Mouse (Mus musculus): ENCODE data around the gene Myh9.
"Not testable (repeated sequence)": the region's sequence is repeated elsewhere in the genome, so short reads cannot be mapped to it uniquely, and the experiment has no call there.

Myh9 gene

GRCm38 (mm10) chr15:77868340-77868739 lies 26.4 kb upstream of the Myh9 start:
- DNase-seq (ENCODE audit: extremely low spot score, low read depth, low spot score), result no peak

- DNase-seq (ENCODE audit: extremely low spot score, low read depth, low spot score), result not testable (repeated sequence)
These were observed 25.4 kb upstream of the Myh9 start for GRCm38 (mm10) chr15:77867231-77867968.

GRCm38 (mm10) chr15:77866583-77867220 lies 24.7 kb upstream of the Myh9 start:
- DNase-seq (ENCODE audit: extremely low spot score, low read depth, low spot score), result no peak

- no peak for DNase-seq (ENCODE audit: extremely low spot score, low read depth, low spot score)
These were observed 22.2 kb upstream of the Myh9 start for GRCm38 (mm10) chr15:77864063-77864758.

- no peak for DNase-seq (ENCODE audit: extremely low spot score, low read depth, low spot score)
These were observed 21.3 kb upstream of the Myh9 start for GRCm38 (mm10) chr15:77862991-77863972.

- DNase-seq (ENCODE audit: extremely low spot score, low read depth, low spot score), result no peak
These were observed 18.2 kb upstream of the Myh9 start for GRCm38 (mm10) chr15:77860081-77860665.

- no peak for DNase-seq (ENCODE audit: extremely low spot score, low read depth, low spot score)
These were observed 15.7 kb upstream of the Myh9 start for GRCm38 (mm10) chr15:77857662-77858156.

- no peak for DNase-seq (ENCODE audit: extremely low spot score, low read depth, low spot score)
These were observed 14.6 kb upstream of the Myh9 start for GRCm38 (mm10) chr15:77856541-77856940.

- DNase-seq (ENCODE audit: extremely low spot score, low read depth, low spot score), result no peak
These were observed 13.3 kb upstream of the Myh9 start for GRCm38 (mm10) chr15:77855301-77855700.

GRCm38 (mm10) chr15:77852001-77852400 lies 10.0 kb upstream of the Myh9 start:
- DNase-seq (ENCODE audit: extremely low spot score, low read depth, low spot score), result no peak

- no peak for DNase-seq (ENCODE audit: extremely low spot score, low read depth, low spot score)
These were observed 9.2 kb upstream of the Myh9 start for GRCm38 (mm10) chr15:77851136-77851535.

GRCm38 (mm10) chr15:77849572-77850229 lies 7.7 kb upstream of the Myh9 start:
- DNase-seq (ENCODE audit: extremely low spot score, low read depth, low spot score), result no peak

GRCm38 (mm10) chr15:77849039-77849436 lies 7.1 kb upstream of the Myh9 start:
- no peak for DNase-seq (ENCODE audit: extremely low spot score, low read depth, low spot score)

GRCm38 (mm10) chr15:77848415-77849038 lies 6.6 kb upstream of the Myh9 start:
- no peak for DNase-seq (ENCODE audit: extremely low spot score, low read depth, low spot score)

GRCm38 (mm10) chr15:77847826-77848225 lies 5.9 kb upstream of the Myh9 start:
- no peak for DNase-seq (ENCODE audit: extremely low spot score, low read depth, low spot score)

- no peak for DNase-seq (ENCODE audit: extremely low spot score, low read depth, low spot score)
These were observed 5.1 kb upstream of the Myh9 start for GRCm38 (mm10) chr15:77847108-77847507.

GRCm38 (mm10) chr15:77845931-77846595 lies 4.1 kb upstream of the Myh9 start:
- not testable (repeated sequence) for DNase-seq (ENCODE audit: extremely low spot score, low read depth, low spot score)

- DNase-seq (ENCODE audit: extremely low spot score, low read depth, low spot score), result no peak
These were observed 3.1 kb upstream of the Myh9 start for GRCm38 (mm10) chr15:77844955-77845635.

Measured in hindlimb bud, embryonic 11.5 days (tissue).